Mouse (Mus musculus) urinary bladder, postnatal 4 days (tissue): Measurements from ENCODE around the gene Arhgap33.
A peak's percentile ranks its signal among the peaks of the same experiment; 100 is the strongest.
"Not testable (repeated sequence)": the region's sequence is repeated elsewhere in the genome, so short reads cannot be mapped to it uniquely, and the experiment has no call there.

Experiments
- DNase-seq, 2 experiments: peaks; one replicate each; pipeline ENCODE4 v3.0.0; 2021 to 2022; ENCODE audit warnings: low spot score in 2 of 2

The Arhgap33 gene

DNA sequence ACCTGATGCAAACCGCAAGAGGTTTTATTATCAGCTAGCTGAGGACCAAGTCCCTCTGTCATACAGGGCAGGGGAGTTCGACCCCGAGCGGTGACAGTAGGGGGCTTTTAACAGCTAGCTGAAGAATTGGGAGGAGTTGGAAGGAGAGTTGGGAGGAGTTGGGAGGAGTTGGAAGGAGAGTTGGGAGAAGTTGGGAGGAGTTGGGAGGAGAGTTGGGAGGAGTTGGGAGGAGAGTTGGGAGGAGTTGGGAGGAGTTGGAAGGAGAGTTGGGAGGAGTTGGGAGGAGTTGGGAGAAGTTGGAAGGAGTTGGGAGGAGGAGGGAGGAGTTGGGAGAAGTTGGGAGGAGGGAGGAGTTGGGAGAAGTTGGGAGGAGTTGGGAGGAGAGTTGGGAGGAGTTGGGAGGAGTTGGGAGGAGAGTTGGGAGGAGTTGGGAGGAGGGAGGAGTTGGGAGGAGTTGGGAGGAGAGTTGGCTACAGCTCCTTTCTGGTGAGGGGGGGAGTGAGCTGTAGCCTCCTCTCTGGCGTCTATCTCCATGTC is 39.3 kb downstream of the Arhgap33 start:
- not testable (repeated sequence) for DNase-seq

- DNase-seq, result no peak
Measured at GRCm38 (mm10) chr7:30493401-30493931, 41.4 kb downstream of the Arhgap33 start, which contains the start of gene Prodh2. Gene Prodh2 (plus strand): TSS chr7:30493622.

- peak; percentile 45 to 73 for DNase-seq
Measured at GRCm38 (mm10) chr7:30492765-30493164, 42.1 kb downstream of the Arhgap33 start.

DNA sequence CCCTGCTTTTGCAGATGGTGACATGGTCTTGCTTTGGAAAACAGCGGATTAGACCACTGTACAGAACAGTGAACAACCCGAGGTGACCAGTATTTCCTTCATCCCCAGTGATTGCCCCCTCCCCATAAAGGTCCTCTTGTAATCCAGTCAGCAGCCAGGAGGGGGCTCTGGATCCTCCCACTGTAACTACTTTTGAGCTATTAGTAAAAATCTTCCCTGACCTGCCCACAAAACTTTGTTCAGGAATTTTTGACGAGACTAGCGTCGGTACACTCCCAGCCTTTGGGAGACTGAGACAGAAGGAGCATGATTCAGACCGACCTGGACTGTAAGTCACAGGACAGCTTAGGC is 43.9 kb downstream of the Arhgap33 start:
- DNase-seq, result no peak

- no peak for DNase-seq
Measured at GRCm38 (mm10) chr7:30490251-30490956, 44.5 kb downstream of the Arhgap33 start.

DNA sequence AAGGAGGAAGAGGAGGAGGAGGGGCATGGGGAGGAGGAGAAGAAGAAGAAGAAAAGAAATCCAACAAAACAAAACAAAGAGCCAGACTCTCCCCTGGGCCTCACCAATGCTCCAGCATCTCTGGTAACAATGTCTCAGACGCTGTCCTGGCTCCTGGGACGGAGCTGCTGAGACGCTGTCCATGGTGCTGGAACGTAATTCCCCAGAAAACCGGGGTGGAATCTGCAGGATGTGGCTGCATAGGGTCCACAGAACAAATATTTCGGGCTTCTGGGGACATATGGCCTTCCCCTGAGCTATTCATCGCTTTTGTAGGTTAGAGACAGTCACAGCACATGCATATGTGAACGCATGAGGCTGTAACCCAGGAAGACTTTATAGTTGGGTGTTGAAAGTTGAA is 50.6 kb downstream of the Arhgap33 start:
- no peak for DNase-seq

GRCm38 (mm10) chr7:30477415-30478381 is 57.2 kb downstream of the Arhgap33 start:
- no peak for DNase-seq

- not testable (repeated sequence) for DNase-seq
Measured at GRCm38 (mm10) chr7:30476136-30476535, 58.7 kb downstream of the Arhgap33 start.

- DNase-seq, result no peak
Measured at GRCm38 (mm10) chr7:30474999-30475398, 59.9 kb downstream of the Arhgap33 start.

- no peak for DNase-seq
Measured at GRCm38 (mm10) chr7:30472411-30472810, 62.4 kb downstream of the Arhgap33 start.
